Comparison of ENCODE assay signal across 38 mouse cellular contexts in the genomic region with DNA sequence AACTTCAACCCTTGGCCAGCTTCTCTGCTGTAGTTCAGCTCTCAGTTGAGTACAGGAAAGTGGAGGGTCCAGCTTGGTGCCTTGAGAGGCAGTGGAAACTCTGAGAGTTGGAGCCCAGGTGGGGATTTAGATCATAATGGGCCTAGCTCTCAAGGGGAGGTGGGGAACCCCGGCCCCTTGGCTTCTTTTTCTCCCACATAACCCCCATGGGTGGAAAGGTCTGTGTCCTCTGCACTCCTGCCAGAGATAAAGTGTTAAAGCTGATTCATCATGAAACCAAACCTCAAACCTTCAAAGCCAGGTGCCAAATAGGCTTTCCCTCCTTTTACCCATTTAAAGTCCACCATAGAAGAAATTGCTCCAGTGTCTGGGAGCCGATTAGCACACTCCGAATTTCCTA. TPM values are rescaled to one million over a fixed set of nuclear protein-coding genes. Genes with fewer than 3 reads are reported as not detected.
"Had no signal": no experiment of that assay in that cellular context is flagged by ENCODE, and none has a peak within 500 bp of the region (broad histone marks: within the 10 kb centered on the region; RNA-seq: fewer than 3 reads in every experiment).

No protein-coding gene starts in this region.

- H3K36me3 ChIP-seq: embryonic facial prominence, embryonic 10.5 days; embryonic facial prominence, embryonic 12.5 days; embryonic facial prominence, embryonic 13.5 days; embryonic facial prominence, embryonic 15.5 days; forebrain, embryonic 10.5 days; forebrain, embryonic 12.5 days; forebrain, embryonic 15.5 days had no signal

- H3K4me2 ChIP-seq: embryonic facial prominence, embryonic 12.5 days; embryonic facial prominence, embryonic 13.5 days; embryonic facial prominence, embryonic 15.5 days; forebrain, embryonic 12.5 days; forebrain, embryonic 13.5 days; forebrain, embryonic 15.5 days had no signal

- DNase-seq: cerebellum, adult 8-10 months; cerebellum, adult 9-10 months; cerebellum, adult 9-11 months; cerebellum, postnatal 10 days; cerebellum, postnatal 14 days; cerebellum, postnatal 25 days; cerebellum, postnatal 36 days; embryo, embryonic 11 days; forebrain, postnatal 0 days; gastrocnemius, adult 2 months; gastrocnemius, postnatal 10 days; gastrocnemius, postnatal 14 days; gastrocnemius, postnatal 25 days; gastrocnemius, postnatal 36 days; heart, adult 11 months; heart, adult 18-20 months; heart, adult 2 months had no signal

- ATAC-seq: forebrain, embryonic 13.5 days; forebrain, embryonic 14.5 days; forebrain, embryonic 15.5 days; forebrain, embryonic 16.5 days; forebrain, postnatal 0 days had no signal

- H3K9me3 ChIP-seq: embryonic facial prominence, embryonic 10.5 days; embryonic facial prominence, embryonic 12.5 days; embryonic facial prominence, embryonic 13.5 days; embryonic facial prominence, embryonic 15.5 days; forebrain, embryonic 10.5 days; forebrain, embryonic 12.5 days; forebrain, embryonic 13.5 days; forebrain, embryonic 15.5 days had no signal

- H3K27ac ChIP-seq: embryonic facial prominence, embryonic 10.5 days; embryonic facial prominence, embryonic 12.5 days; embryonic facial prominence, embryonic 13.5 days; embryonic facial prominence, embryonic 15.5 days; forebrain, embryonic 10.5 days; forebrain, embryonic 12.5 days; forebrain, embryonic 13.5 days; forebrain, embryonic 15.5 days; gastrocnemius, adult 2 months; heart, adult 2 months had no signal

- H3K4me3 ChIP-seq: embryonic facial prominence, embryonic 10.5 days; embryonic facial prominence, embryonic 12.5 days; embryonic facial prominence, embryonic 13.5 days; embryonic facial prominence, embryonic 15.5 days; erythroblast, embryonic 14.5 days; forebrain, embryonic 10.5 days; forebrain, embryonic 12.5 days; forebrain, embryonic 13.5 days; forebrain, embryonic 15.5 days; gastrocnemius, adult 2 months; heart, adult 2 months had no signal

- H3K9ac ChIP-seq: embryonic facial prominence, embryonic 12.5 days; embryonic facial prominence, embryonic 13.5 days; embryonic facial prominence, embryonic 15.5 days; forebrain, embryonic 12.5 days; forebrain, embryonic 13.5 days; forebrain, embryonic 15.5 days; forebrain, postnatal 0 days had no signal

- H3K27me3 ChIP-seq: forebrain, embryonic 15.5 days had no signal

RNA-seq across cellular contexts. Expression of a gene that starts 2.7 kb away (rescaled TPM):
- total RNA-seq: common myeloid progenitor, adult 5-6 weeks; gastrocnemius, adult 18-20 months; gastrocnemius, adult 2 months; gastrocnemius, adult 8-10 months; gastrocnemius, postnatal 10 days; gastrocnemius, postnatal 14 days; gastrocnemius, postnatal 25 days; gastrocnemius, postnatal 36 days; granulocyte monocyte progenitor cell, adult 5-6 weeks had no signal
- polyA plus RNA-seq: erythroblast, embryonic 14.5 days; forebrain, embryonic 11.5 days; forebrain, embryonic 12.5 days; forebrain, embryonic 13.5 days had no signal

RNA-seq across cellular contexts. Expression of a gene that starts 6.5 kb away (rescaled TPM):
- total RNA-seq: granulocyte monocyte progenitor cell, adult 5-6 weeks had no signal

RNA-seq across cellular contexts. Expression of a gene that starts 24.1 kb away (rescaled TPM):
- total RNA-seq: forebrain, postnatal 0 days; gastrocnemius, adult 18-20 months; gastrocnemius, adult 2 months; gastrocnemius, adult 8-10 months; gastrocnemius, postnatal 10 days; gastrocnemius, postnatal 14 days; gastrocnemius, postnatal 25 days; gastrocnemius, postnatal 36 days; gastrocnemius, postnatal 4 days; heart, adult 18-20 months; heart, adult 2 months; heart, adult 8-10 months had no signal
- polyA plus RNA-seq: cortical plate, adult 2 months; forebrain, embryonic 10.5 days; forebrain, embryonic 11.5 days; forebrain, embryonic 12.5 days; forebrain, embryonic 13.5 days; forebrain, embryonic 14.5 days; forebrain, embryonic 15.5 days; forebrain, postnatal 0 days; frontal cortex, adult 2 months; heart, adult 2 months had no signal

RNA-seq across cellular contexts. Expression of a gene that starts 32.5 kb away (rescaled TPM):
- total RNA-seq: common myeloid progenitor, adult 5-6 weeks; forebrain, postnatal 0 days; gastrocnemius, adult 18-20 months; gastrocnemius, adult 2 months; gastrocnemius, adult 8-10 months; gastrocnemius, postnatal 10 days; gastrocnemius, postnatal 14 days; gastrocnemius, postnatal 25 days; gastrocnemius, postnatal 36 days; gastrocnemius, postnatal 4 days; granulocyte monocyte progenitor cell, adult 5-6 weeks; heart, adult 2 months; heart, adult 8-10 months had no signal
- polyA plus RNA-seq: cortical plate, adult 2 months; embryonic facial prominence, embryonic 10.5 days; erythroblast, embryonic 14.5 days; forebrain, embryonic 10.5 days; forebrain, embryonic 11.5 days; forebrain, embryonic 12.5 days; forebrain, embryonic 13.5 days; forebrain, embryonic 14.5 days; forebrain, embryonic 15.5 days; forebrain, embryonic 16.5 days; forebrain, postnatal 0 days; frontal cortex, adult 2 months; gonadal fat pad, adult 2 months had no signal
